Mouse (Mus musculus) heart, postnatal 0 days (tissue): ENCODE data around the gene Sash1.

Experiments used
- CTCF ChIP-seq: IDR thresholded peaks from 2 replicates; pipeline ENCODE4 v1.5.1; 2016; ENCODE audit warnings: antibody characterized with exemption, control low read depth, low read depth
- EP300 ChIP-seq: IDR thresholded peaks from 2 replicates; pipeline ENCODE4 v1.6.1; 2016; ENCODE audit warnings: antibody characterized with exemption, low read depth

- TF ChIP-seq EP300 = no peak
- no peak for TF ChIP-seq CTCF
These were observed 7.5 kb downstream of the Sash1 start for GRCm38 (mm10) chr10:8878381-8878780.
